8 mouse cellular contexts compared by ENCODE assay signal in the genomic region with DNA sequence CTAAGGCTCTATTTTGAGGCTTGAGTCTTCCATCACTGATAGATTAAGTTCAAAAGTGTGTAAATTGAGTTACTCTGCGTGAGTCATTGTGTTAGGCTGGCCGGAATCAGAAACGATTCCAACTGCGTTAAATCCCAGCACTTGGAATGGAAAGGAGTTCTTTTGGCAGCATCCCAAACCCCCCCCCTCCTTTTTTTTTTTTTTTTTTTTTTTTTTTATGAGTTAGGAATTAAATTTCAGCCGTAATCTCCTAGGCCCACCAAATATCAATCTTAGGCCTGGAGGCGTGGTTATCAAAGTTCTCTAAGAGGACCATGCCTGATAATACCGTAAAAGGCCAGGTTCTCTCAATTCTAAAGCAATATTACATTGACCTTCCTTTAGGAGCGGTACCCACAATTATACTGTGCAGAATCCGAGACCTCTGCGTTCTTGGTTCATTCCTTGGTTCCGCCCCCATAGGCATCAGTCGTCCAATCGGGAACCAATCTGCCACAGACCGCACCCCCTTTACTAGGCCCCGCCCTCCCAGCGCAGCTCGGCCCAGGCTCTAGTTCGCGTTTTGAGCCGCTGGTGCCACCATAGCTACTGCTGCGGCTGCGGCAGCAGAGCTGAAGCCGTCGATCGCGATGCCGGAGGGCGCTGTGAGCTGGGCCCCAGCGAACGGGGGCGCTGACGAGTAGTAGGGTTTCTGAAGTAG. TPM values are rescaled to one million over a fixed set of nuclear protein-coding genes. Genes with fewer than 3 reads are reported as not detected.
A peak's percentile ranks its signal among the peaks of the same experiment; 100 is the strongest.
DNase-seq lines count a peak whose midpoint lies in the region; ATAC-seq lines count a peak whose summit lies in the region.

No protein-coding gene starts in this region.

- H3K27me3 ChIP-seq in hindbrain, embryonic 14.5 days (ENCODE audit: control insufficient read depth, insufficient read depth, low read length): no peaks in the 10 kb centered on the region

- H3K9ac ChIP-seq in hindbrain, embryonic 14.5 days: peak overlapping the region; percentile 78

- peaks cover 6% of the 10 kb centered on the region for H3K36me3 ChIP-seq in hindbrain, embryonic 14.5 days (replicated peaks; ENCODE audit: control insufficient read depth, insufficient read depth)

- no peaks in the 10 kb centered on the region for H3K9me3 ChIP-seq in hindbrain, embryonic 14.5 days (ENCODE audit: control insufficient read depth, low read length)

- WGBS in hindbrain, embryonic 14.5 days: 3% methylated on average over 32 of the region's 32 CpGs

- peak; percentile 99 for ATAC-seq in hindbrain, embryonic 14.5 days (ENCODE audit: low FRiP score)

- peak overlapping the region; percentile 77 for H3K4me3 ChIP-seq in hindbrain, embryonic 14.5 days (replicated peaks; ENCODE audit: low read length)

- DNase-seq in R1 (ENCODE audit: low read depth, low spot score): peak; percentile 96
- peak; percentile 98 to 99 for DNase-seq in cerebellum, postnatal 25 days
- DNase-seq in frontal cortex, postnatal 25 days (ENCODE audit: low spot score in 2 of 2): peak; percentile 88 to 95
- peak; percentile 95 for DNase-seq in hindbrain, embryonic 14.5 days (ENCODE audit: low spot score)
- DNase-seq in layer of hippocampus, postnatal 36 days: peak; percentile 96 to 97
- peak; percentile 98 for DNase-seq in lung, postnatal 36 days
- peak; percentile 97 for DNase-seq in retina, postnatal 1 day
- peak; percentile 92 to 93 for DNase-seq in urinary bladder, adult 18-20 months (ENCODE audit: low spot score in 2 of 2)

- H3K27ac ChIP-seq in hindbrain, embryonic 14.5 days: peak overlapping the region; percentile 48

- H3K4me1 ChIP-seq in hindbrain, embryonic 14.5 days (replicated peaks; ENCODE audit: control insufficient read depth, insufficient read depth, low read length): peaks cover 22% of the 10 kb centered on the region

- H3K4me2 ChIP-seq in hindbrain, embryonic 14.5 days (replicated peaks): peak overlapping the region; percentile 66

RNA-seq across cellular contexts. Expression of gene Mapkbp1, which starts 0.5 kb away (rescaled TPM):
- polyA plus RNA-seq in hindbrain, embryonic 14.5 days (2014; fragmentation: Nextera tagmentation; extraction: Ambion mirVana): 8.6 and 8.9 TPM in 2 replicates
- 10 to 100 TPM; 40.7 to 48.2 TPM for total RNA-seq in layer of hippocampus, postnatal 36 days (2021)

RNA-seq across cellular contexts. Expression of gene Jmjd7, which starts 55.3 kb away (rescaled TPM):
- polyA plus RNA-seq in hindbrain, embryonic 14.5 days (2014; fragmentation: Nextera tagmentation; extraction: Ambion mirVana): 16.6 and 23.3 TPM in 2 replicates
- 1 to 10 TPM; 4.6 to 6.1 TPM for total RNA-seq in layer of hippocampus, postnatal 36 days (2021)

RNA-seq across cellular contexts. Expression of gene Gm28042, which starts 55.3 kb away (rescaled TPM):
- 4.0 and 4.3 TPM in 2 replicates for polyA plus RNA-seq in hindbrain, embryonic 14.5 days (2014; fragmentation: Nextera tagmentation; extraction: Ambion mirVana)
- total RNA-seq in layer of hippocampus, postnatal 36 days (2021): 1 to 10 TPM; 2.0 to 2.8 TPM

Comparison
In these comparisons a context has a peak if more than half of its experiments do, and no peak if none do; other contexts are left out.
1. Peak in every context shown above with its lines: DNase-seq, ATAC-seq, H3K4me3 ChIP-seq and H3K27ac ChIP-seq.